Mouse (Mus musculus) limb, embryonic 12.5 days (tissue): ENCODE results near the gene Scn7a. TPM values are rescaled to one million over a fixed set of nuclear protein-coding genes. Genes with fewer than 3 reads are reported as not detected.
A peak's percentile ranks its signal among the peaks of the same experiment; 100 is the strongest.

ENCODE experiments used
- ATAC-seq: fragments of 200-750 bp; cut with Nextera tagmentation; 2 replicates; pipeline ENCODE4 v1.8.0; 2017; ENCODE audit warnings: low read depth, moderate TSS enrichment; ENCODE audit not compliant: insufficient number of reproducible peaks, insufficient read depth, low FRiP score, low TSS enrichment
- H3K27ac ChIP-seq: fragments of 300-500 bp; sonication (generic); 2 replicates; pipeline ENCODE4 v1.5.1; 2016; ENCODE audit warnings: mild to moderate bottlenecking, moderate library complexity
- H3K27me3 ChIP-seq: fragments of 300-500 bp; sonication (generic); 2 replicates; pipeline ENCODE4 v1.6.1; 2016; ENCODE audit warnings: mild to moderate bottlenecking, moderate library complexity
- H3K36me3 ChIP-seq: fragments of 300-500 bp; sonication (generic); 2 replicates; pipeline ENCODE4 v1.6.1; 2016; ENCODE audit warnings: mild to moderate bottlenecking, moderate library complexity
- H3K4me1 ChIP-seq: fragments of 300-500 bp; sonication (generic); replicated peaks from 2 replicates; pipeline ENCODE4 v1.6.1; 2016
- H3K4me2 ChIP-seq: fragments of 300-500 bp; sonication (generic); 2 replicates; pipeline ENCODE4 v1.6.1; 2016; ENCODE audit warnings: mild to moderate bottlenecking, moderate library complexity
- H3K4me3 ChIP-seq: fragments of 300-500 bp; sonication (generic); replicated peaks from 2 replicates; pipeline ENCODE4 v1.5.1; 2016; ENCODE audit warnings: mild to moderate bottlenecking
- H3K9ac ChIP-seq: fragments of 300-500 bp; sonication (generic); replicated peaks from 2 replicates; pipeline ENCODE4 v1.6.1; 2016; ENCODE audit warnings: mild to moderate bottlenecking, moderate library complexity
- H3K9me3 ChIP-seq: fragments of 300-500 bp; sonication (generic); 2 replicates; pipeline ENCODE4 v1.6.1; 2016; ENCODE audit warnings: mild to moderate bottlenecking, moderate library complexity
- WGBS: fragments of 180-500 bp; shearing (Covaris S2); methylation state at CpG from one replicate; pipeline ENCODE4 v1.1.7; 2016; 5-methylcytosine and 5-hydroxymethylcytosine counted together
- polyA plus RNA-seq: library from polyadenylated mRNA; unstranded; fragments of >200 nt; fragmentation: Nextera tagmentation; extraction: Ambion mirVana; gene quantifications from 2 replicates; pipeline ENCODE4 v1.2.1, GENCODE M21; 2016

The Scn7a gene
- polyA plus RNA-seq, 1 experiment from 2014 or later, result 0.10 TPM

GRCm38 (mm10) chr2:66726878-66727584 lies 57.7 kb downstream of the Scn7a start:
- no peak overlapping the region for H3K27ac ChIP-seq
- 11% methylated on average over 2 of the region's 2 CpGs for WGBS
- no peaks in the 10 kb centered on the region; the same call in 1 of the 2 replicates for H3K4me1 ChIP-seq
- no peaks in the 10 kb centered on the region for H3K36me3 ChIP-seq
- no peak overlapping the region for H3K9ac ChIP-seq
- no peaks in the 10 kb centered on the region for H3K9me3 ChIP-seq
- ATAC-seq, result peak; percentile 73
- no peaks in the 10 kb centered on the region for H3K27me3 ChIP-seq
- H3K4me2 ChIP-seq, result no peak overlapping the region
- H3K4me3 ChIP-seq, result no peak overlapping the region

GRCm38 (mm10) chr2:66712071-66712470 lies 72.6 kb downstream of the Scn7a start:
- H3K36me3 ChIP-seq, result no peaks in the 10 kb centered on the region
- ATAC-seq, result no peak
- H3K27ac ChIP-seq, result no peak overlapping the region
- H3K4me1 ChIP-seq, result no peaks in the 10 kb centered on the region
- no peaks in the 10 kb centered on the region for H3K27me3 ChIP-seq
- no peak overlapping the region for H3K4me3 ChIP-seq
- H3K9me3 ChIP-seq, result no peaks in the 10 kb centered on the region
- 91% methylated on average over 2 of the region's 2 CpGs for WGBS
- H3K9ac ChIP-seq, result no peak overlapping the region
- H3K4me2 ChIP-seq, result no peak overlapping the region

- no peak overlapping the region for H3K9ac ChIP-seq
- H3K4me3 ChIP-seq, result no peak overlapping the region
- H3K27me3 ChIP-seq, result no peaks in the 10 kb centered on the region
- H3K36me3 ChIP-seq, result no peaks in the 10 kb centered on the region
- H3K27ac ChIP-seq, result no peak overlapping the region
- H3K4me2 ChIP-seq, result no peak overlapping the region
- no peaks in the 10 kb centered on the region for H3K9me3 ChIP-seq
- H3K4me1 ChIP-seq, result no peaks in the 10 kb centered on the region
- ATAC-seq, result no peak
- 86% methylated on average over 2 of the region's 2 CpGs for WGBS
These were observed 92.4 kb downstream of the Scn7a start for GRCm38 (mm10) chr2:66692300-66692699.

- 61% methylated on average over 1 of the region's 1 CpGs for WGBS
- H3K4me1 ChIP-seq, result no peaks in the 10 kb centered on the region
- H3K4me3 ChIP-seq, result no peak overlapping the region
- H3K27me3 ChIP-seq, result no peaks in the 10 kb centered on the region
- H3K36me3 ChIP-seq, result no peaks in the 10 kb centered on the region
- no peak overlapping the region for H3K9ac ChIP-seq
- no peak for ATAC-seq
- no peak overlapping the region for H3K27ac ChIP-seq
- no peaks in the 10 kb centered on the region for H3K9me3 ChIP-seq
- no peak overlapping the region for H3K4me2 ChIP-seq
These were observed 122.7 kb downstream of the Scn7a start for GRCm38 (mm10) chr2:66661988-66662387.

- no peak for ATAC-seq
- no peak overlapping the region for H3K9ac ChIP-seq
- no peak overlapping the region for H3K4me3 ChIP-seq
- no peaks in the 10 kb centered on the region for H3K9me3 ChIP-seq
- H3K4me2 ChIP-seq, result no peak overlapping the region
- no peaks in the 10 kb centered on the region for H3K27me3 ChIP-seq
- H3K27ac ChIP-seq, result no peak overlapping the region
- 96% methylated on average over 3 of the region's 3 CpGs for WGBS
- H3K36me3 ChIP-seq, result no peaks in the 10 kb centered on the region
- H3K4me1 ChIP-seq, result no peaks in the 10 kb centered on the region
These were observed 128.3 kb downstream of the Scn7a start for GRCm38 (mm10) chr2:66656430-66656829.

- Histone ChIP-seq H3K9me3 (no peaks in the 10 kb centered on the region), H3K36me3 (no peaks in the 10 kb centered on the region), H3K4me2 (no peak overlapping the region), H3K4me3 (no peak overlapping the region), H3K27ac (no peak overlapping the region), H3K9ac (no peak overlapping the region), H3K4me1 (no peaks in the 10 kb centered on the region), H3K27me3 (no peaks in the 10 kb centered on the region)
- WGBS, result 77% methylated on average over 2 of the region's 2 CpGs
- no peak for ATAC-seq
These were observed 129.3 kb downstream of the Scn7a start for GRCm38 (mm10) chr2:66655431-66655830.

GRCm38 (mm10) chr2:66644384-66644783 lies 140.3 kb downstream of the Scn7a start:
- Histone ChIP-seq H3K9ac (no peak overlapping the region), H3K4me1 (no peaks in the 10 kb centered on the region), H3K9me3 (no peaks in the 10 kb centered on the region), H3K36me3 (no peaks in the 10 kb centered on the region), H3K4me2 (no peak overlapping the region), H3K4me3 (no peak overlapping the region), H3K27ac (no peak overlapping the region), H3K27me3 (no peaks in the 10 kb centered on the region)
- no peak for ATAC-seq
- WGBS, result 34% methylated on average over 5 of the region's 5 CpGs

- no peak within 1 kb of the TSS for H3K27ac ChIP-seq
These were observed 149.9 kb downstream of the Scn7a start, which contains the start of gene Scn9a for GRCm38 (mm10) chr2:66634580-66635359. Gene Scn9a (minus strand): TSS chr2:66634962.

GRCm38 (mm10) chr2:66632728-66633127 lies 152.0 kb downstream of the Scn7a start:
- H3K9me3 ChIP-seq, result no peaks in the 10 kb centered on the region
- H3K36me3 ChIP-seq, result no peaks in the 10 kb centered on the region
- WGBS, result 21% methylated on average over 5 of the region's 5 CpGs
- no peak overlapping the region for H3K4me2 ChIP-seq
- ATAC-seq, result peak; percentile 24
- no peak overlapping the region for H3K4me3 ChIP-seq
- H3K4me1 ChIP-seq, result peaks cover 14% of the 10 kb centered on the region; the same call in 1 of the 2 replicates
- peaks cover 16% of the 10 kb centered on the region for H3K27me3 ChIP-seq
- no peak overlapping the region for H3K9ac ChIP-seq
- H3K27ac ChIP-seq, result no peak overlapping the region

More at GRCm38 (mm10) chr2:66634580-66635359, 149.9 kb downstream of the Scn7a start, which contains the start of gene Scn9a:
- Histone ChIP-seq H3K36me3 (no peaks in the 10 kb centered on the region), H3K4me1 (peaks cover 14% of the 10 kb centered on the region; the same call in 1 of the 2 replicates), H3K27me3 (peaks cover 16% of the 10 kb centered on the region), H3K9me3 (no peaks in the 10 kb centered on the region), H3K4me2 (peak within 1 kb of the TSS; percentile 76), H3K4me3 (peak within 1 kb of the TSS; percentile 44), H3K9ac (peak within 1 kb of the TSS; percentile 48)
- peak; percentile 83; the same call in 1 of the 2 replicates for ATAC-seq
- WGBS, result 1% methylated on average over 28 of the region's 29 CpGs
